Mouse (Mus musculus) bone marrow macrophage, adult 2 months (primary cell): ENCODE data around the gene Tbc1d9b.
"Not testable (repeated sequence)": the region's sequence is repeated elsewhere in the genome, so short reads cannot be mapped to it uniquely, and the experiment has no call there.

ENCODE experiments used
- CTCF ChIP-seq: IDR thresholded peaks from 2 replicates; pipeline ENCODE4 v1.5.1; 2012; ENCODE audit warnings: low read depth, mild to moderate bottlenecking, low read length, moderate library complexity
- POLR2A ChIP-seq: IDR thresholded peaks from 2 replicates; pipeline ENCODE4 v1.6.1; 2012; ENCODE audit warnings: mild to moderate bottlenecking, low read depth, low read length, borderline replicate concordance

GRCm38 (mm10) chr11:50174111-50174729, 43.0 kb downstream of the Tbc1d9b start, which contains the start of gene Mrnip:
- TF ChIP-seq POLR2A, CTCF: not testable (repeated sequence)
